Mouse (Mus musculus) kidney, embryonic 15.5 days (tissue): ENCODE results near the gene Atp6v0a1. TPM values are rescaled to one million over a fixed set of nuclear protein-coding genes. Genes with fewer than 3 reads are reported as not detected.
A peak's percentile ranks its signal among the peaks of the same experiment; 100 is the strongest.

Experiments used
- ATAC-seq: fragments of 200-750 bp; cut with Nextera tagmentation; replicated peaks from 2 replicates; pipeline ENCODE4 v1.8.0; 2017; ENCODE audit warnings: moderate TSS enrichment; ENCODE audit not compliant: low FRiP score
- H3K27ac ChIP-seq: fragments of 300-500 bp; sonication (generic); 2 replicates; pipeline ENCODE4 v1.5.1; 2015; ENCODE audit warnings: mild to moderate bottlenecking, inconsistent platforms
- H3K27me3 ChIP-seq: fragments of 300-500 bp; sonication (generic); 2 replicates; pipeline ENCODE4 v1.6.1; 2015; ENCODE audit warnings: inconsistent platforms
- H3K36me3 ChIP-seq: fragments of 300-500 bp; sonication (generic); 2 replicates; pipeline ENCODE4 v1.6.1; 2015; ENCODE audit warnings: inconsistent platforms
- H3K4me1 ChIP-seq: fragments of 300-500 bp; sonication (generic); 2 replicates; pipeline ENCODE4 v1.6.1; 2015; ENCODE audit warnings: inconsistent platforms
- H3K4me2 ChIP-seq: fragments of 300-500 bp; sonication (generic); 2 replicates; pipeline ENCODE4 v1.6.1; 2015; ENCODE audit warnings: moderate library complexity, mild to moderate bottlenecking, inconsistent platforms
- H3K4me3 ChIP-seq: fragments of 300-500 bp; sonication (generic); replicated peaks from 2 replicates; pipeline ENCODE4 v1.5.1; 2015; ENCODE audit warnings: mild to moderate bottlenecking, inconsistent platforms
- H3K9ac ChIP-seq: fragments of 300-500 bp; sonication (generic); 2 replicates; pipeline ENCODE4 v1.6.1; 2015; ENCODE audit warnings: mild to moderate bottlenecking, inconsistent platforms
- H3K9me3 ChIP-seq: fragments of 300-500 bp; sonication (generic); replicated peaks from 2 replicates; pipeline ENCODE4 v1.6.1; 2016; ENCODE audit warnings: inconsistent platforms
- WGBS: fragments of 180-500 bp; shearing (Covaris S2); methylation state at CpG from one replicate; pipeline ENCODE4 v1.1.7; 2015; ENCODE audit warnings: mixed read lengths; 5-methylcytosine and 5-hydroxymethylcytosine counted together
- polyA plus RNA-seq: library from polyadenylated mRNA; unstranded; fragments of >200 nt; fragmentation: Nextera tagmentation; extraction: Ambion mirVana; gene quantifications from 2 replicates; pipeline ENCODE4 v1.2.1, GENCODE M21; 2015

The Atp6v0a1 gene
- polyA plus RNA-seq, 1 experiment from 2014 or later = 46.0 TPM

DNA sequence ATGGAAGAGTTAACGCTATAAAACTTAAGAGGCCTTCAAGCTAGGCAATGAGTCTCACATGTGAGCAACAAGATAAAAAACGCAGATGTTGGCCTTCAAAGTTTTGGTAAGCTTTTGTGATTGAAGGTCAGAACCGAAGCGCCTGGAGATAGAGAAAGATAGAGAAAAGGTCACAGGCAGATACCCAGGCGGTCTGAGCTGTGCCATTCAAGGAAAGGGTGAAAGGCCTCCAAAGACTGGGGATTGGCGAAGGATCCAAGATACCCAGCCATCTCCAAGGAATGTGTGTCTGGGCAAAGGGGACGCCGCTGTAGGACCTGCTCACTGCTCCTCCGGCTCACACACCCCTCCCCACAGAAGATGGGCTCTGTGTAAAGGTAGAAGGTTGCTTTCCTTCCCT lies 55.8 kb downstream of the Atp6v0a1 start:
- H3K27ac ChIP-seq = no peak overlapping the region
- H3K4me3 ChIP-seq = no peak overlapping the region
- ATAC-seq = no peak
- H3K27me3 ChIP-seq = peaks cover 13% of the 10 kb centered on the region; the same call in 1 of the 2 replicates
- H3K36me3 ChIP-seq = peaks cover 9% of the 10 kb centered on the region
- H3K9me3 ChIP-seq = no peaks in the 10 kb centered on the region
- peaks cover 62% of the 10 kb centered on the region for H3K4me1 ChIP-seq
- no peak overlapping the region for H3K4me2 ChIP-seq
- 93% methylated on average over 9 of the region's 9 CpGs for WGBS
- H3K9ac ChIP-seq = no peak overlapping the region

DNA sequence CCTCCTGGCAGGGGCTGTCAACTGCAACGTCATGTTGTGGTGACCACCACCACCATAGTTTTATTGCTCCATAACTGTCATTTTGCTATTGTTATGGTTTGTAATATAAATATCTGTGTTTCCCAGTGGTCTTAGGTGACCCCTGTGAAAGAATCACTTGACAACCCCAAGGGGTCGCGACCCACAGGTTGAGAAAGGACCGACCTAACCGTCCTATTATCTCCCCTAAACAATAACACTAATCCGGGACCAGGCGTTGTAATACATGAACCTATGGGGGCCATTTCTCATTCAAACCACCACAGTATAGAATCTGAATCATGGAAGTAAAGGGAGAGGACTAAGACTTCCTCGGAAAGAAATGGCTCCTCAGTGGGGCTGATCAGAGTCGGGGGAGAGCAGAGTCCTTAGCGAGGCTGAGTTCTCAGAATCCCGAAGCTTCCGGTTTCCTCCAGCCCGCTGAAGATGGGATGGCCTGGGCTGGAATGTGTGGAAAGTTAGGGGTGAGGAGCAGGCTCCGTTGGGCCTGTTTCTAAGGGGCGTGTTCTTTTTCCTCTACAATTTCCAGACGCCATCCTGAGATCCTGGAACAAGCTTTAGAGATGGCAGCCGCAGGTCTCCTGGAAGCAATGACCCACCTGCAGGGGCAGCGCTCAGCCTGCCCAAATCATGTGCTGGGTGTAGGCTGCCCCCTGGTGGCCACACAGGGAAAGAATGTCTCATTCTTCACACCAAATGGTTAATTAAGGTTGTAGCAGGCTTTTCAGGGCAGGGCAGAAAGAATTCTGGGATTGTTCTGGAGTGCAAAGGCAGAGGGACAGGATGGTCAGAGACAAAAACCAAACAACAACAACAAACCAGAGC lies 57.5 kb downstream of the Atp6v0a1 start:
- Histone ChIP-seq H3K4me1 (peaks cover 56% of the 10 kb centered on the region), H3K4me2 (peak overlapping the region; percentile 71), H3K9me3 (no peaks in the 10 kb centered on the region), H3K27me3 (peaks cover 13% of the 10 kb centered on the region; the same call in 1 of the 2 replicates), H3K9ac (peak overlapping the region; percentile 33; the same call in 1 of the 2 replicates), H3K4me3 (peak overlapping the region; percentile 36), H3K36me3 (peaks cover 9% of the 10 kb centered on the region), H3K27ac (no peak overlapping the region)
- ATAC-seq = no peak
- WGBS = 22% methylated on average over 18 of the region's 18 CpGs

DNA sequence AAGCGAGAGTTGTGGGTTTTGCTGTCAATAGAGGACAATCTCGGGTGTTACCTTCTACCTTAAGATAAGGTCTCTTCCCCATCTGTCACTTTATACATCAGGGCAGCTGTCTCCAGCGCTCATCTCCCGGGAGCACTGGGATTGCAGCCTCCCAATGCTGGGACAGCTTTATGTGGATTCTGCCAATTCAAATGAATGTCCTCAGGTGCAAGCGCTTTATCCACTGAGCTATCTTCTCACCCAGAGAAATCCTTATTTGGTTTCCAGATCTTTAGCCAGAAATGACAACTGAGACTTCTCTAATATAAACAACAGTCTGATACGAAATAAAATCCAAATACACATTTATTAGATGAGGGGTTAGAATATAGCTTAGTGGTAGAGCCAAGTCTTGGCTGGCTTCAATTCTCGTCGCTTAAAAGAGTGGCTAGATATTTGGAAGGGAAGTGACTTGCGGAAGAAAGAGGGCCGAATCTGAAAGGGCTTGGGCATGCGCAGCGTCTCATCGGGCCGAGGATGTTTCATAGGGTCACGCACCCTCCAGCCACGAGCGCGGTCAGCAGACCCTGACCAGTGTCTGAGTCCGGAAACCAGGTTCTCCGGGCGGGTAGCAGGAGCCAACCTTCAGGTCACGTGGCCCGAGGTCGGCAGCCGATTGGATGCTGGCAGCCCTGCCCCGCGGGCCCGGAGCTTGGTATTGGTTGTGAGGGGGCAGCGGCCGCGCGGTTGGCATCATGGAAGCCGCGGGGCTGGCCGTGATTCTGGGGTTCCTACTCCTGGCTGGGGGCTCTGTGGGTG lies 60.3 kb downstream of the Atp6v0a1 start, which contains the start of gene Naglu:
Gene Naglu (plus strand): TSS at position 622 of the 798 bp plus-strand sequence.
- H3K4me3 ChIP-seq = peak within 1 kb of the TSS; percentile 68
- H3K4me1 ChIP-seq = peaks cover 29% of the 10 kb centered on the region
- peak within 1 kb of the TSS; percentile 74 for H3K9ac ChIP-seq
- H3K4me2 ChIP-seq = peak within 1 kb of the TSS; percentile 98
- WGBS = 4% methylated on average over 35 of the region's 35 CpGs
- H3K27ac ChIP-seq = peak within 1 kb of the TSS; percentile 5; the same call in 1 of the 2 replicates
- peaks cover 13% of the 10 kb centered on the region; the same call in 1 of the 2 replicates for H3K27me3 ChIP-seq
- peak; percentile 90 for ATAC-seq
- no peaks in the 10 kb centered on the region for H3K9me3 ChIP-seq
- H3K36me3 ChIP-seq = no peaks in the 10 kb centered on the region

DNA sequence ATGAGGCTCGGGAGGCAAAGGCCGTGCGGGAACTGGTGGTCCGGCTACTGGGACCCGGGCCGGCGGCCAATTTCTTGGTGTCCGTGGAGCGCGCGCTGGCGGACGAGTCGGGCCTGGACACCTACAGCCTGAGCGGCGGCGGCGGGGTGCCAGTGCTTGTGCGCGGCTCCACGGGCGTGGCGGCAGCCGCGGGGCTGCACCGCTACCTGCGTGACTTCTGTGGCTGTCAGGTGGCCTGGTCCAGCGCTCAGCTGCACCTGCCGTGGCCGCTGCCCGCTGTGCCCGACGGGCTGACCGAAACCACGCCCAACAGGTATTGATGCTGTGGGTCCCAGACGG lies 60.9 kb downstream of the Atp6v0a1 start:
- WGBS = under 1% methylated on average over 36 of the region's 36 CpGs
- Histone ChIP-seq H3K9ac (peak overlapping the region; percentile 74), H3K27me3 (peaks cover 13% of the 10 kb centered on the region; the same call in 1 of the 2 replicates), H3K4me1 (peaks cover 29% of the 10 kb centered on the region), H3K4me2 (peak overlapping the region; percentile 98), H3K27ac (peak overlapping the region; percentile 5; the same call in 1 of the 2 replicates), H3K4me3 (peak overlapping the region; percentile 68), H3K36me3 (no peaks in the 10 kb centered on the region), H3K9me3 (no peaks in the 10 kb centered on the region)
- peak; percentile 41 for ATAC-seq

DNA sequence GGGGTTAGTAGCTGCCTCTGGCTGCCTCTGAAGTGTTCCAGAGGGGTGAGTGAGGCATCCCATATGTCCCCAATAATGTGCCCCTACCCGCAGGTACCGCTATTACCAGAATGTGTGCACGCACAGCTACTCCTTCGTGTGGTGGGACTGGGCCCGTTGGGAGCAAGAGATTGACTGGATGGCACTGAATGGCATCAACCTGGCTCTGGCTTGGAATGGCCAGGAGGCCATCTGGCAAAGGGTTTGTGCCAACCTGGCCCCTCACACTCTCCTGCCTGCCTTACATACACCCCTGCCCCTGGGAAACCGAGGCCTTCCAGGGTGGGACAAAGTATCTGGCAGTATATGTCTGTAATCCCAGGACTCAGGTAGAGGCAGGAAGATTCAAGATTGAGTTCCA lies 61.7 kb downstream of the Atp6v0a1 start:
- H3K9ac ChIP-seq = peak overlapping the region; percentile 74; the same call in 1 of the 2 replicates
- peak overlapping the region; percentile 98 for H3K4me2 ChIP-seq
- H3K27ac ChIP-seq = no peak overlapping the region
- H3K27me3 ChIP-seq = peaks cover 13% of the 10 kb centered on the region; the same call in 1 of the 2 replicates
- ATAC-seq = no peak
- H3K4me3 ChIP-seq = peak overlapping the region; percentile 68
- H3K4me1 ChIP-seq = peaks cover 29% of the 10 kb centered on the region
- H3K36me3 ChIP-seq = no peaks in the 10 kb centered on the region
- H3K9me3 ChIP-seq = no peaks in the 10 kb centered on the region
- WGBS = 77% methylated on average over 6 of the region's 6 CpGs

DNA sequence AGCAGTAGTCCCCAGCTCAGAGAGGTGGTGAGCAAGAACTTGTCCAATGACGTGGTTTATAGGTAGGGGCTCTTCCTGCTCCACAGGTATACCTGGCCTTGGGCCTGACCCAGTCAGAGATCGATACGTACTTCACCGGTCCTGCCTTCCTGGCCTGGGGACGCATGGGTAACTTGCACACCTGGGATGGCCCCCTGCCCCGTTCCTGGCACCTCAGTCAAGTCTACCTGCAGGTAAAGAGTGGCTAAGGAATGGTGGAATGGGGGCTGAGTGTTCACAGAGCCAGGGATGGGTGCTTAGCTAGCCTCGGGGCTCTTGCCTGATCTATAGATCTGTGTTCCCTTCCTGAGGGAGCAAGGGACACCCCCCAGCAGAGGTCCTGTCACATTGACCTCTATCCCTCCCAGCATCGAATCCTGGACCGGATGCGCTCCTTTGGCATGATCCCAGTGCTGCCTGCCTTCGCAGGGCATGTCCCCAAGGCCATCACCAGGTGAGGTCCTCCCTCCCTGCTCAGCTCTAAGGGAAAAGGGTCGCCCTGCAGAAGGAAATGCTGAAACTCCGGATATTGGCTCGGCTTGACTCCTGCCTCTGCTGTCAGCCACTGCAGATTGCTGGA lies 62.7 kb downstream of the Atp6v0a1 start:
- Histone ChIP-seq H3K36me3 (0 out of 2 replicates have a peak, but pooled peaks cover 5% of the 10 kb centered on the region), H3K4me1 (peaks cover 20% of the 10 kb centered on the region), H3K27me3 (peaks cover 18% of the 10 kb centered on the region), H3K4me2 (no peak overlapping the region), H3K9ac (no peak overlapping the region), H3K27ac (no peak overlapping the region), H3K9me3 (no peaks in the 10 kb centered on the region), H3K4me3 (no peak overlapping the region)
- WGBS = 73% methylated on average over 14 of the region's 14 CpGs
- no peak for ATAC-seq

DNA sequence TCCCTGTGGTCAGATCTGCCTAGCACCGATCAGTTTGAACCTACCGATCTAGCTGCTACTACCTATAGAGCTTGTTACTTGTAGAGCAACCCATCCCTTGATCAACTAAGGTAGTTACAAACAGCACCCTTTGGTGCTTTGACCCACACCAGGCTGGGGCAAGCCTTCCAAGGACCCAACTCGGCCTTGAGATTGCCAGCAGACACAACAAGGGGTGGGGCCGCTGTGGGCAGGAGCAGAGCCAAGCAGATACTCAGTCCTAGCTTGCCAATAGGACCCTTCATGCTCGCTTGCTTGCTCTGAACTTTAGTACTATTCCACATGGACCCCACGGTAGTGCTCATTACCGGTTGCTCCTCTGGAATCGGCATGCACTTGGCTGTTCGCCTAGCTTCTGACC lies 68.9 kb downstream of the Atp6v0a1 start, which contains the start of gene Hsd17b1:
Gene Hsd17b1 (plus strand): TSS at position 291 of the 400 bp plus-strand sequence.
- Histone ChIP-seq H3K4me1 (peaks cover 23% of the 10 kb centered on the region), H3K9me3 (no peaks in the 10 kb centered on the region), H3K36me3 (0 out of 2 replicates have a peak, but pooled peaks cover 8% of the 10 kb centered on the region), H3K4me3 (no peak within 1 kb of the TSS), H3K27me3 (peaks cover 53% of the 10 kb centered on the region), H3K4me2 (no peak within 1 kb of the TSS; the same call in 1 of the 2 replicates), H3K9ac (no peak within 1 kb of the TSS), H3K27ac (no peak within 1 kb of the TSS)
- ATAC-seq = no peak
- WGBS = 72% methylated on average over 9 of the region's 9 CpGs

DNA sequence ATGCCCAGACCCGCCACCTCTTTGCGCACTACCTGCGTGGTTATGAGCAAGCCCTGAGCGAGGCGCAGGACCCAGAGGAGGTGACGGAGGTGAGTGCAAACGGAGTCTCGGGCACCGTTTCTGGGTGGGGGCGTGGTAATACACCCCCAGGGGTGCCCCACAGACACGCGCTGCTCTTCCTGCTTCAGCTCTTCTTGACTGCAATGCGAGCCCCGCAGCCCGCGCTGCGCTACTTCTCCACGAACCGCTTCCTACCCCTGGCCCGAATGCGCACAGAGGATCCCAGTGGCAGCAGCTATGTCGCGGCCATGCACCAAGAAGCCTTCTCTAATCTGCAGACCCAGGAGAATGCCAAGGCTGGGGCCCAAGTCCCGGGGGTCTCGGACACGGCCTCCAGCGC lies 70.5 kb downstream of the Atp6v0a1 start:
- Histone ChIP-seq H3K4me3 (peak overlapping the region; percentile 24), H3K4me1 (peaks cover 33% of the 10 kb centered on the region), H3K36me3 (0 out of 2 replicates have a peak, but pooled peaks cover 10% of the 10 kb centered on the region), H3K4me2 (peak overlapping the region; percentile 43), H3K27ac (no peak overlapping the region), H3K9me3 (no peaks in the 10 kb centered on the region), H3K27me3 (peaks cover 53% of the 10 kb centered on the region), H3K9ac (no peak overlapping the region)
- ATAC-seq = no peak
- WGBS = 4% methylated on average over 27 of the region's 27 CpGs

DNA sequence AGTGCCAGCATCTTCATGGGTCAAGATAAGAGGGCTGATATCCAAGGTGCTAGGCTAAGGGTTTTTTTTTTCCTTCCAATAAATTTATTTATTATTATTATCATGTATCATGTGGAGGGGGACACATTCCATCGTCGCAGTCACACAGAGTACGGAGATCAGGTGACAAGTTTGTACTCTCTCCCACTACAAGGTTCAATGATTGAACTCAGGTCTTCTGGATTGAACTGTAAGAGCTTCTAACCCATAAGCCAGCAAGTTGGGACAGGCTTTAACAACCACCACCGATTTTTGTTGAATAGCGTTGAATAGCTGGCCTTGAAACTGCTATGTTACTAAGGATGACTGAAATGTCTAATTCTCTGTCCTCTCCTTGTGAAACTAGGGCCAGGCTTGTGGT lies 71.2 kb downstream of the Atp6v0a1 start:
- Histone ChIP-seq H3K36me3 (peaks cover 15% of the 10 kb centered on the region; the same call in 1 of the 2 replicates), H3K27ac (no peak overlapping the region), H3K27me3 (peaks cover 53% of the 10 kb centered on the region), H3K4me2 (no peak overlapping the region), H3K9ac (no peak overlapping the region), H3K9me3 (no peaks in the 10 kb centered on the region), H3K4me1 (peaks cover 34% of the 10 kb centered on the region), H3K4me3 (no peak overlapping the region)
- no peak for ATAC-seq
- 70% methylated on average over 5 of the region's 5 CpGs for WGBS

DNA sequence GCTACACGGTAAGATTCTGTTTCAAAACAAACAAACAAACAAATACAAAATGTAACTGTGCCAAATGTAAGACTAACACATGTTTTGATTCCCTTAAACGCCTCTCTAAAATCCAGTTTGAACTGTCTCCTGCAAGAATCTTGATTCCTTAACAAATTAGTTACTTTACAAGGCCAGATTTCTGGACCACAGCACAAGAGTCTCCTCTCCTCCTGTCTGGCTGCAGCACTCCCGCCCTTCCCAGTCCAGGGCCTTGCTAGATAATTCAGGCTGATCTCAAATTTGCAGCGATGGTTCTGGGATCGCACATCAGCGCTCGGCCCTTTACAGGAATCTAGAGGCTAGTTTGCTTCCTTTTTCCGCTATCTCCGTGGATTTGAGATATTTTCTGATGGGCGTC lies 72.4 kb downstream of the Atp6v0a1 start:
- WGBS = 6% methylated on average over 10 of the region's 10 CpGs
- H3K27me3 ChIP-seq = peaks cover 50% of the 10 kb centered on the region
- peak overlapping the region; percentile 55 for H3K9ac ChIP-seq

More for the DNA sequence above, 72.4 kb downstream of the Atp6v0a1 start:
- Histone ChIP-seq H3K4me2 (peak overlapping the region; percentile 97), H3K36me3 (peaks cover 19% of the 10 kb centered on the region), H3K27ac (peak overlapping the region; percentile 94), H3K4me1 (peaks cover 46% of the 10 kb centered on the region), H3K4me3 (peak overlapping the region; percentile 90), H3K9me3 (no peaks in the 10 kb centered on the region)
- ATAC-seq = no peak
